Mouse (Mus musculus) gastrocnemius, adult 18-20 months (tissue): ENCODE measurements around the gene Tram2. TPM values are rescaled to one million over a fixed set of nuclear protein-coding genes. Genes with fewer than 3 reads are reported as not detected.

Experiments
- DNase-seq: peaks from one replicate; pipeline ENCODE4 v3.0.0; 2021; ENCODE audit warnings: low spot score
- total RNA-seq, 2 experiments: library from RNA; stranded (reverse); gene quantifications; 2 replicates each; pipeline ENCODE4 v1.2.3; 2021

Gene Tram2
- total RNA-seq, 2 experiments from 2014 or later = 2.4 to 2.5 TPM

DNA sequence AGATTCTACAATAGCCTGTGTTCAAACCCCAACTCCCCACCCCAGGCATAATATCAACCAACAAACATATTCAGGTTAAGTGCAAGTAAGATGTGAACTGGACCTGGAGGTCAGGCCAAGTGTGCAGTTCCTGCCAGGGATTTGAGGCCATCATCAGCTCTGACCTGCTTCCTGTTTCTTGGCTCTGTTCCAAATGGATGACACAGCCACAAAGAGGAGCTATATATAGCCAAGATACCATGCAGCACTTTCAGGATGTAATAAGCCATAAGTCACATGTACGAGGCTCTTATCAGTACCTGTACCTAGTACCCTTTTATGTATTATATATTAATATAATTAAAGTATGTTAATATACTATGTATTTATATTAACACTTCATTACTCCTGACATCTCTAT lies 10.5 kb downstream of the Tram2 start:
- no peak for DNase-seq

DNA sequence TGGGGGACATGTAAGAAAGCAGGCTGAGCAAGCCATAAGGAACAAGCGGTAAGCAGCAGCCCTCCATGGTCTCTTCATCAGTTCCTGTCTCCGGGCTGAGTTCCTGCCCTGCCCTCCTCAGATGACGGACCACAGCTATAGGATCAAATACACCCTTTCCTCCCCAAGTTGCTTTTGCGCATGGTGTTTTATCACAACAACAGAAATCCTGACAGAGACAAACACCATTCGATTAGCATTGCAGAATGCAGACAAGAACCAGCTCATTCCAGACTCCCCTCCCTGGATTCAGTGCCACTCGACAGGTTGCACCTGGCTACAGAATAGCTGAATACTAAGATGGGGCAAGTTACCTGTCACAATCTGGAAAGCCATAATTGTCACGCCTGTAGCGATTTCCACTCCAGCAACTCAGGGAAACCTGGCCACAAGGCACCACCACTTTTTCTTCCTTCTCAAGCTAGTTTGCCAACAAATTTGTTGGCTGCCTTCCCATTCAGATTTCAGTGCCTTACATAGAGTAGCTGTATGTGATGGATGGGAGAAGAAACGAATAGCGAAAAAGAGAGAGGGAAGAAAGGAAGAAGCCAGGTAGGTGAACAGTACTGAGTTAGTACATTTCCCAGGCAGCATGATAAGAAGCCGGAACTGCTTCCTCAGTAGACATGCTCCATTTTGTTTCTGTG lies 11.3 kb downstream of the Tram2 start:
- no peak for DNase-seq

DNA sequence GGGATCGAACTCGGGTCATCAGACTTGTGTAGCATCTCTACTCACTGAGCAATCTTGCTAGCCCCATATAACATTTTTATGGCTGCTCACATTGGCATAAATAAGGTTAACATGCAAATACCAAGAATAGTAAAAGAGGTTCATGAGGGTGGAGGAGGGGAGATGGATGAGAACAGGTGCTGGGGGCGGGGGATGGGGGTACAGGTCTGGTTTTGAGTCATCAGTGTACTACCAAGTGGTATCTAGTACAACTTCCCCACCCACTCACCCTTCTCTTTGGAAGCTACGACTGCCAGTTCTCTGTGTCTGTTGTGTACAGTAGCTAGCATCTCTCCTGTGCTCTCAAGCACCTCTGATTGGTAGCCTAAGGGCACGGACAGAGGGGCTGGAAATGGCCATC lies 14.9 kb downstream of the Tram2 start:
- no peak for DNase-seq

DNA sequence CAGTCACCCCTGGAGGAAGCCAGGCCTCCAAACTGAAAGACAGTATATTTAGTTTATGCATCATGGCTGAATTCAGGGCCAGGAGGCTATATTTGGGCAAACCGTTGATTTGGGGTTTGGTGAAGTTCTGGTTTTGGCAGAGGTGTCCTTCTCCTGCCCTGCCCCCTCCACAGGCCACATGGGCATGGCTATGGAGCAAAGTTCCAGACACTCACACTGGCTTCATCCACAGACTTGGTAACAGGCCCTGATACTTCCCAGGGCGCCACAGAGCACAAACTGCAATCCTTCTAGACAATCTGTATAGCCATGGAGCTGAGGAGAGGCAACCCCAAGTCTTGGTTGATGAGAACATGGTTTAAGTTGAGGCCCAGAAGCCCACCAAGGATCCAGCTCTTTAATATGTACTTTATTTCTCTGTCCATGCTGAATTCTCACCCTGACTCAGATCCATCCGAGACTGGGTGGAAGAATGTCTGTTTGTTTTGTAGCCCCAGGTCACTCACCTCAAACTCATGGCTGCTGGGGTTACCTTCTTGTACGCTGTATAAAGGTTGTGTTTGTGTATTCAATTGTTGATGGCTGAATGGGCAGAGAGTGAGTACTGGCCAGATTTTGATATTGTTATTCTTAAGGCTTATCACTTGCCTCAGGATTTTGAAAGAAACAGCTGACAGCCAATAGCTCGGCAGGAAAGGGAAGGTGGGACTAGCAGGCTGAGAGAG lies 19.5 kb downstream of the Tram2 start:
- no peak for DNase-seq

DNA sequence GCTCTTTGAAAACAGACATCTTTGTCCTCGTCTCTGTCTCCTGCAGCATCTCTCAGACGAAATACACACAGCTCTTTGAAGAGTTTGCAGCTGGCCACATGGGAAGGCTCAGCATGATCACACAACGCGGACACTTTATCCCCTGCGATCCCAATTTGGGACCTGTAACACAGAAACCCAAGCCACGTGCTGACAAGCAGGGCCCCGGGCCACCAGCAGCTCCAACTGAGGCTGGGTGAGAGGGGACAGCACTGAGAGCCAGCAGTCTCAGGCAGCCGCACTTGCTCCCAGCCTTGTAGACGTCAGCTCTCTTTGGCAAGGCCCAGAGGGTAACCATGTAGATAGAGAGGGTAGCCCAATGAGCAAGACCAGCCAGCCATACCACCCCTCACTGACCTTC lies 26.0 kb downstream of the Tram2 start:
- peak; percentile 22 for DNase-seq

DNA sequence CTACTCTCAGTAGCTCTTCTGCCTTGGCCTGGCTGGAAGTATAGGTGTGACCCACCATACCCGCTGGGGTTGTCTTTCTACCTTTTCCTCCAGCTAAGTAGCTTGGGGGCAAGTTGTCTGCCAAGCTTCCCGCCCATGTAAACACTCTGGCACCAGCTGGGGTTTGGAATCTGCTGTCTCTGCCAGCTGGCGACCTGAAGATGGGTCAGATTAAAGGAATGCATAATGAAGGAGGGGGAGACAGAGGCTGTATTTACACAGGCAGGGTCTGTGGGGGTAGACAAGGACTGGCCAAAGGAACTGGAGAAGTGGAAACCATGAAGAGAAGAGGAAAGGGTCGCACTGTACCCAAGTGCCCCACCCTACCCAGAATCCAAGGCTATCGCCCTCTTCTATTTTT lies 26.4 kb downstream of the Tram2 start:
- no peak for DNase-seq

DNA sequence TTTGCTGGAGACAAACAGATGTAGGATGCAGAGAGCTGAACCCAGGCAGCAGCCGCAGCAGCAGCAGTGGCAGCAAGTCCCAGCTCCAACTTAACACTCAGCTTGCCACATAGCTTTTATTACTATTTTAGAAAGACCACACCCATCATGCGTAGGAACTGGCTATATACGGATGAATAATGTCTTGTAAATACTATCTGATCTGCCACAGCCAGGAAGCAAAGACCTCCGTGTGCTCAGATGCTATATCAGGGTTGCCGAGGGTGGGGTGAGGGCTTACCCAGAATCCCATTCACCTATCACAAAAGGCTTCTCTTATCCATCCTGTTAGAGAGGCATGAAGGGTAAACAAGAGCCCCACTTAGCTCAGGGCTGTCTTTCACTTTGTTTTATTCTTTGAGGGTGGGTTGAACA lies 26.9 kb downstream of the Tram2 start:
- no peak for DNase-seq

DNA sequence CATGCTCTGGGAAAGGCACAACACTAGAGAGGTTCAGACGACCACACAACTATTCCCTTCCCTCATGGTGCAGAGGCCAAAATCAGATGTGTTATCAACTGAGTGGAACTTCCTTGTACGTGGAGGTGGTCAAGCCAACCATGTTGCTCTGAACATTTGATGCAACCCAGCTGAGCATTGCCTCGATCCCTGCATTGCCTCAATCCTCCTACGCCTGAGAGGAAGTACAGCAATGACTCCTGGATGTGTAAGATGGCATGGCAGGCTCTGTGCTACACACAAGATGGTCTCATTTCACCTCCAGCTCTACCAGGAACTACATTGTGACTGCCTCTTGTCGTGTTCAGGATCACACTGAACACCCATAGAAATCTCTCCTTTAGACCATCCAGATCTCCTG lies 30.0 kb downstream of the Tram2 start:
- DNase-seq = no peak

DNA sequence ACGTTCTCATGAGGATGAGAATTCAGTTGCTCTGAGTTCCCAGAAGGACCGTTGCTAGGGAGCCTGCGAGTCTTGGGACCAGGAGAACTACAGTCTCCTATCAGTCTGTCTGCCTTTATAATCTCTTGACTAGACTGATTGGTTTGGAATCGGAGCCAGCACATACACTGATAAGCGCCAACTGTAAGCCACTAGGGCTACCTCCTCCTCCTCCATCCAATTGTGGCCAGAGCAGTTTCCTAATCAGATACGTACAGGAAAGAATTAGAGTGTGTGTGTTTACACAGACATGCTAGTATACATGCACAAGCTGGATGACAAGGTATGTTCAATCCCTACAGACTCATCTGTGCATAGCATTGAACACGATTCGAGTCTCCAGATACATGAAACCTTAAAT lies 30.6 kb downstream of the Tram2 start:
- DNase-seq = no peak

DNA sequence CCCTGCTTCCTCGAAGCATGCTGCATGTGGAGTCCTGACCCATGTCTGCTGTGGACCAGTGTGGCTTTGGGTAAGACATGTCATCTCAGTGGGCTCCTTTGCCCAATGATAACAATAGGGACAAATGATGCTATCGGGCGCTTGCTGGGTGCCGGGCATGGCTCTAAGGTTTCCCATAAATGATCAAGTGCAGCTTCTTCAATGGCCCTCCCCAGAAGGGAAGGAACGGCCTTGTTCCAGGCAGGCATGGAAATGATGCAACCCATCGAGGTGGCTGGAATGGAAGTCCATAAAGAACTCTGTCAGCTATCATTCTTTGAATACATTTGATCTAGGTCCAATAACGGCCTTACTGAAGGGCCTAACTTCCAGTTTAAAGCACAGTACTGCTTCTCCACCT lies 36.6 kb downstream of the Tram2 start:
- DNase-seq = no peak

DNA sequence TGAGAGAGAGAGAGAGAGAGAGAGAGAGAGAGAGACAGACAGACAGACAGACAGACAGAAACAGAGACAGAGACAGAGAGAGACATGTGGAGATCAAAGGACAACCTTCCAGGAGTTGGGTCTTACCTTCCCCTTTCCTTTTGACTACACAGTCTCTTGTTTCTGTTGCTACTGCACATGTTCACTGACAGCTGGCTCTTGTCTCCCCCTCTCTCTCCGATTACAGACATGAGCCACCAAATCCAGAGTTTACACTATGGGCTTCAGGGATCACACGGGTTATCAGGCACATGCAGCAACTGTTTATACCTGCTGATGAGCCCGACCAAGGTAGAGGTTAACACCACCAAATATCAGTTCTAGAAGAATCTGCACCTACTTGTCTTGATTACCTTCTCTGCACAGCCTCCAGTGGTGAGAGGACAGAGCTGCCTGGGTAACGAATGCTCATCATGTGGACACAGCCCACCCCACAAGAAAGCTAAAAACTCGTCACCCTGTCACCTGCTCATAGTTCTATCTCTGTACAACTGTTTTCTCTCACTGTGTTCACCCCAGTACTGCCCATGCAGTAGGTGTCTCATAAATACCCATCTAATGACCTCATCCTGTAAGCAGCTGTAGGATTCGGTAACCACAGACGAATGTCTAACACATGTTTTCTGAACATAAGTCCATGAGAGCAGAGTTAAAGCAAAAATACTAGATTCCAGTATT lies 38.3 kb downstream of the Tram2 start:
- DNase-seq = no peak

DNA sequence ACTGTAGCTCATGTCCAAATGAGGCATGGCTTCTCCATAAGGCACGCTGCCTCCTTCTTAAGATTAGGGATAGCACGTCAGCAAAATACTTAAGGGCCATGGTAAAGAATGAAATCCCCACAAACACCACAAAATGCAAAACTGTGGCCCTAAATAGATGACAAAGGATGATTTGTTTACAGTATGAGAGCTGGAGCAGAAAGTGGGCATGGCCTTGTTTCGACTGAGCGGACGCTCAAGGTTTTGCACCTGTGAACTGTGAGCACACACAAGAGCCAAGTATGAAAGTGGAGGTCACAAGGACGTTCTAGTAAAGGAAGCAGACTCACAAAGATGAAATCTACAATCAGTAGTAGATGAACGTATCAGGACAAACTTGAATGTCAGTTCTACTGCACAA lies 38.9 kb downstream of the Tram2 start:
- DNase-seq = no peak

DNA sequence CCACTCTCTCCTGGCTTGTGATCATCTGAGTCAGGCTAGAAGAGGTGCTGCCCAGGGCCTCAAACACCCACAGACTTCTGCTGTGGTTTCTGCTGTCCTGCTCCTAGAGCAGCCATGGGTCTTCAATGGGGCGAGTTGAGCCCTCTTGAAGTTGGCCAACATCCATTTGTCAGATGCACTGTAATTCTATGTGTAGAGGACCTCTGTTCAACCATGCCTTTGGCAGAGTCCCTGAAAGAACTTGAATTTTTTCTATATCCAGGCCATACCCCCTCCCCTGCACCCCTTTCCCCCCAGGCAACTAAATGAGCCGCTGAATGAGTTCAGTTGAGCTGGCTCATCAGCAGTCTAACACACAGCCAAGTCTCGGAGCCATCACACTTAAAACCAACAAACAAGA lies 39.5 kb downstream of the Tram2 start:
- DNase-seq = no peak

DNA sequence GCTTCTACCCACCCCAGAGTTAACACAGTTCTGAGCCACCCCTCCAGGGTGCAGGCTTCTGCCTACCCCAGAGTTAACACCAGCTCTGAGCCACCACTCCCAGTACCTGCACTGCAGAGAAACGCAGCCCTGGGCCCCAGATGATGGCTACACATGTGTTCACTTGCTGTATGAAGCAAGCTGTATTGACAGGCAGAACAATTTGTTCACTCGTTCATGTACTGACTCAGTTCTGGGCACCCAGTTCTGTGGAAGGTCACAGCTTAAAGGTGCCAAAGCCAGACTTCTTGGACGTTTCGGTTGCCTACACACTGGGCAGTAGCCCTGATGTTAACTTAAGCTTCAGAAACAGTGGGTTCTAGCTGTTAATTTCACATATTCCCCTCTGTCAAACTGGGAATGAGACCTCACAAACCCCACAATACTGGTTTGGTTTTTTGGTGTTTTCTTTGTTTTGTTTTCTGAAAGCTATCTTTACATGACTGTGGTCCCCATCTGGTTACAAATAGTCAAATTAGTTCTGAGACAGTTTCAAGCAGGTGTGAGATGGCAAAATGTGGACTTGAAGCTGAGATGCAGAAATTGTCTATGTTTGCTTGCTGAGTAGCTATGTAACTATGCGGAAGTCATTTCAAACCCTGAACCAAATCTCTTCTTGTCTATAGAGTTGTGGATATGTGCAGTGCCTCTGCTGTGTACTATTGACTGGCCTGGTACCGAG lies 41.0 kb downstream of the Tram2 start:
- DNase-seq = no peak

DNA sequence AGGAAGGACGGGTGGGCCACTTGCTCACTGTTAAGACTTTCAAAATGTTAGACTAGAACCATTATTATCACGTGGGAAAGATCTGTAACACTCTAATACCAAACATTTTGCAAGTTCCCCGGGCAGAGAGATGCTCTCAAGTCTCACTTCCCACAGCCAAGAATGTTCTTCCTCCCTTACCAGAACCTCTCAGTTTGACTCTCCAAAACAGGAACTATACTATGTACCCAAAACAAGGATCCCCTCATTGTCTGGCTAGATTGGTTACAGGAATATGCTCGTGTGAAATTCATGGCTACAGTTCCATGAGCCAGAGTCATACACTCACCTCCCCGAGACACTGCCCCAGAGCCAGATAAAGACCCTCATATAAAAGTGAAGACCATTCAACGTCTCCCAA lies 43.2 kb downstream of the Tram2 start:
- no peak for DNase-seq

DNA sequence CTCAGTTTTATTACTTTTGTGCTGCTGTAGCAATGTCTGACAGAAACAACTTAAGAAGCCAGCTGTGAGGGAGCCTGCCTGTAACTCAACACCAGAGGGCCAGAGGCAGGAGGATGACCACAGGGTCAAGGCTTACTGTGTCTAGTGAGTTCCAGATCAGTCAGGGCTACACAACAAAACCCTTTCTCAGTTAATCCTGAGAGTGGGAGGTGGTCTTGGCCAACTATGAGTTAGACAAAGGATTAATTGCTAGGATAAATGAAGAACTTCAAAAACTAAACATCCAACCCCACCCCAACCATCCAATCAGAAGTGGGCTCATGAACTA lies 45.3 kb downstream of the Tram2 start:
- no peak for DNase-seq

DNA sequence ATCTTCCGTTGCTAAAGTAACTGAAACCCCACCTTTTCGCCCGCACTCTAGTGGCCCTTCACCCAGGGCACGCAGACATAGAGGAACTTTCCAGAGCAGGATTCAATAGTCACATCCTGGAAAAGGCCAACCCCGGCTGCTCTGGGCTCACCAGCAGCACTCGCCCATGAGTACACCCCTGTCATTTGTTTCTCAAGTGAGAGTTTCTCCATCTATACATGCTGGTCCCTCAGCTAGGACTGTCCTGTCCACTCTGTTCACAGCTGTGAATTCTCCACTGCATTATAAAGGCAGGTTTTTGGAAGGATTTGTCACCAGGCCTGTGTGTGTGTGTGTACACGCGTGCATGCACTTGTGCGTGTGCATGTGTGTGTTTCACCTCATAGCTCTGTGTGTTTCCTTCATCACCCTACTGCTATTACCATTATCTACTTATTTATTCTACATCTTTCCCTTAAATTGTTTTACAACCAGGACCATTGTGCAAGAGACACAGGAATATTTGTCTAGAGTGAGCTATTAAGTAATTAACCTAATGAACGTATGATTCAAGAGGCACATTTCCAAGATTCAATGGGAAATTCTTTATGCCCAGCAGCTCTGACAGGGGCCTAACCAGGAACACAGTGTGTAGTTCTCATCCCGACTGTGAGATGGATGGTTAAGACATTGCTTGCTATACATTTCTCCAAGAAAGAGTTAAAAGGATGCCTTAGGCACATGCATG lies 45.8 kb downstream of the Tram2 start:
- no peak for DNase-seq

DNA sequence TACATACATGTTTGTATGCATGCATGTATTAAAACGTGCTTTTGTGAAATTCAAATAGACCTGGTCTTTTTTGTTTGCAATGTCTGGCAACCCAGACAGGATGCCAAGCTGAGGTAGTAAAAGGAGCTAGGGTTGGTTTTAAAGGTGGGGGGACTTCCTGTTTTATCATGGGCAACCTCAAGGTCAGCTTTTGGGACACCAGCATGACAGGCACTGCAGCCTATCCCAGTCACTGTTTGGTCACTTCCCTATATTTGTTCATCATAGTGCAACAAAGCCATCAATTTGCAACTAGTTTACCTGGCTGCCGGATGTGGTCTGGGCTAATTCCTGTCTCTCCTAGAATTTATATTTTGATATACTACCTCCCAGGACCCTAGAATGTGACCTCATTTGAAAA lies 47.4 kb downstream of the Tram2 start:
- DNase-seq = no peak

DNA sequence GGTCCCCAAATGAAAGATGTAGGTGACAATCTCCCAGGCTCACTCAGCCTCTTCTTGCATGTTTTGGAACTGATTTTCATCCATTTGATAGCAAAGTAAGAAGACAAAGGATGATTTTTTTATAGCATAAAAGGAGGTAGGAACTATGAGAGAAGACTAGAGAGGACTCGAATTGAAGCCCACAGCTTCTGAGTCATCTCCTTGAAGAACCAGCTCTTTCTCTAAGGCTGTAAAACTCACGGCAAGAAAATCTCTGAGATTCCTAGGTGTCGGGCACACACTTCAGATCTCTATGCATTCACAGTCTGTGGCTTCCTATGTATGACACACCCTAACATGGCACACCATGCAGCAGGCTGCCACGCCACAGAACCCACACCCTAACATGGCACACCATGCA lies 50.0 kb downstream of the Tram2 start:
- DNase-seq = no peak

DNA sequence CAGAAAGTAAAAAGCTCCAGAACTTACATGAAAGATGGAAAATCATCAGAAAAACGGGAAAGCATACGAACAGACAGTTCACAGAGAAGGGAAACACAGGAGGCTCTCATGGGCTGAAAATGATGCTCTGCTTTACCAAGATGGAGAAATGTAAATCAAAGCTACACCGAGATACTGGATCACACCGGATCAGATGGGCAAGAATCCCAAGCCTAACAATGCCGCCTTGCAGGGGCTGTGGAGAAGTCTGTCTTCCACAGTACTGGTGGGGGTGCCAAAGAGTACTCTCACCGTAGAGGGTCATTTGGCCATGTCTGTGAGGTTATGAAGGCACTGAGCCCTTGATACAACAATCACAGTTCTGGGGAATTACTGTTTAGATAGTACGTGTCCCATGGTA lies 52.5 kb downstream of the Tram2 start:
- no peak for DNase-seq

DNA sequence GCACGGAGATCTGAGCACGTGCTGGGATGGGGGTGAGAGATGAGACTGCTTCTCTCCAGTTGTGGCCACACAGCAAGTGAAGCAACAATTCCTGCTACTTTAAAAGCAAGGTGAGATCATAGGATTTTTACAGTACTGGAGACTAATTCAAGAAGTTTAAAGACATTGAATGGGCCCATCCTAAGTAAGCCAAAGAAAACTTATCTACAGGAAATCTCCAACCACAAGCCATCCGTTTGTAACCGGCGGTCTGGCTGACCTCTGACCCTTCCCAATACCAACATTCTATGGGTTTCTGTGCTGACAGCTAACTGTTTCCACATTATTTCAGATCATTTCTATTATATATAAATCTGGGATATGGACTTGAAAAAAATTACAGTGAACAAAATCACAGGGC lies 53.8 kb downstream of the Tram2 start:
- no peak for DNase-seq

DNA sequence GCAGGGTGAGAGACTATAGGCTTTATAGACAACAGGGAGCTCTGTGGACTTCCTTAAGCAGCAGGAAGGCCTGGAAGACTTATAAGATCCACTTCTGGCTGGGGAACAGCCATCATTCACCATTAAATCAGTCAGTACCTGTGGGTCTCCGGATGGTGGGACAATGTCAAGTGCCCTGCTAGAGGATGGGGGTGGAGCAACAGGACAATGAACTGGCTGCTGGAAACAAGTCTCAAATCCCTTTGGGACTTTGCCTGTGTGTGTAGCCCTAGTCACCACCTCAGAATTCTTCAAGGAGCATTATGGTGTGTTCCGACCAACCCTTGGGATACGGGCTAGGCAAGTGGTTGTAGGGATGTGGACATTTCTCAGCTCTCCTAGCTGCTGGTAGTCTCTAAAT lies 55.9 kb downstream of the Tram2 start:
- no peak for DNase-seq
